Mouse (Mus musculus): ENCODE data around the gene Snx29. TPM values are rescaled to one million over a fixed set of nuclear protein-coding genes. Genes with fewer than 3 reads are reported as not detected.

Gene Snx29
- polyA plus RNA-seq, 1 experiment from 2014 or later, result 9.5 TPM

DNA sequence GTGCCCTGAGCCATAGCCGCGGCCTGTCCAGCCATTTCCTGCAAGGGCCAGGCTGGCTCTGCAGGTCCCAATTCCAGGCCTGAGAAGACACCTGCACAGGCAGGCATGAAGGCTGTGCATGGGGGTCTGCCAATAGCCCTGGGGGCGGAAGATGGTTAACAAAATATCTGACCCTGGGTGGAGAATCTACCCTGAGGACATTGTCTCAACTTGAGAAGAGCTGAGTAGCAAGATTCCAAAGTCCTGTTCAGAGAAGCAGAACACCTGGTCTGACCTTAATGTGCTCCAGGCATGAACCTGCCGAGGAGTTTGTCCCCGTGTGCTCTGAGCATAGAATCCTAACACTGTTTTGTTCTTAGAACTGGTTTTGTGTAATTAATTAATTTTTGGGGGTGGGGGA, 83.5 kb downstream of the Snx29 start:
- H3K4me1 ChIP-seq (ENCODE audit: control insufficient read depth, insufficient read depth, low read length), result no peaks in the 10 kb centered on the region
- WGBS, result 87% methylated on average over 5 of the region's 5 CpGs
- H3K36me3 ChIP-seq (ENCODE audit: control insufficient read depth, insufficient read depth, low read length), result no peaks in the 10 kb centered on the region
- no peaks in the 10 kb centered on the region for H3K27me3 ChIP-seq (ENCODE audit: control insufficient read depth, insufficient read depth, low read length)
- H3K27ac ChIP-seq (replicated peaks; ENCODE audit: low read depth, low read length), result no peak overlapping the region
- ATAC-seq (ENCODE audit: insufficient number of reproducible peaks, low FRiP score, low TSS enrichment, low read depth) (no peak), DNase-seq (ENCODE audit: low spot score) (no peak)
- H3K9ac ChIP-seq (ENCODE audit: low read length), result no peak overlapping the region
- no peak overlapping the region for H3K4me2 ChIP-seq (ENCODE audit: low read depth, severe bottlenecking)
- H3K4me3 ChIP-seq (ENCODE audit: low read depth, low read length), result no peak overlapping the region
- H3K9me3 ChIP-seq (ENCODE audit: control insufficient read depth, low read length), result no peaks in the 10 kb centered on the region

DNA sequence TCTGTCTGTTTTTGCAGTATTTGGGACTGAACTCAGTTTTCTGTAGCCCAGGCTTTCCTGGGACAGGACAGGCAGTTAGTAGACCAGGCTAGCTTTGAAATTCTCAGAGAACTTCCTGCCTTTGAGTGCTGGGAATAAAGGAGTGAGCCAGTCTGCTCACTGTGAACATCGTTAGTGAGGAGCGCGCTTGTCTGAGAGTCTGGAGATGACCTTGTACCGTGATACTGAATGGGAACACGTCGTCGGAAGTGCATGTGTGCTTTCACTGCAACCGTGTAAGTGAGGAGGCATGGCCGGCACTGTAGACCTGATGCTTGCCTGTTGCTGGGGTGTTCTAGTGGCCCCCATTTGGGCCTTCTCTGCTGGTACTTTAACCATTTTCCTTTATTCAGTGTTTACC, 83.9 kb downstream of the Snx29 start:
- H3K27ac ChIP-seq (replicated peaks; ENCODE audit: low read depth, low read length), result no peak overlapping the region
- H3K9ac ChIP-seq (ENCODE audit: low read length), result no peak overlapping the region
- no peaks in the 10 kb centered on the region for H3K4me1 ChIP-seq (ENCODE audit: control insufficient read depth, insufficient read depth, low read length)
- H3K4me2 ChIP-seq (ENCODE audit: low read depth, severe bottlenecking), result no peak overlapping the region
- WGBS, result 83% methylated on average over 9 of the region's 9 CpGs
- no peaks in the 10 kb centered on the region for H3K27me3 ChIP-seq (ENCODE audit: control insufficient read depth, insufficient read depth, low read length)
- DNase-seq (ENCODE audit: low spot score) (no peak), ATAC-seq (ENCODE audit: insufficient number of reproducible peaks, low FRiP score, low TSS enrichment, low read depth) (no peak)
- no peaks in the 10 kb centered on the region for H3K9me3 ChIP-seq (ENCODE audit: control insufficient read depth, low read length)
- no peak overlapping the region for H3K4me3 ChIP-seq (ENCODE audit: low read depth, low read length)
- H3K36me3 ChIP-seq (ENCODE audit: control insufficient read depth, insufficient read depth, low read length), result no peaks in the 10 kb centered on the region

DNA sequence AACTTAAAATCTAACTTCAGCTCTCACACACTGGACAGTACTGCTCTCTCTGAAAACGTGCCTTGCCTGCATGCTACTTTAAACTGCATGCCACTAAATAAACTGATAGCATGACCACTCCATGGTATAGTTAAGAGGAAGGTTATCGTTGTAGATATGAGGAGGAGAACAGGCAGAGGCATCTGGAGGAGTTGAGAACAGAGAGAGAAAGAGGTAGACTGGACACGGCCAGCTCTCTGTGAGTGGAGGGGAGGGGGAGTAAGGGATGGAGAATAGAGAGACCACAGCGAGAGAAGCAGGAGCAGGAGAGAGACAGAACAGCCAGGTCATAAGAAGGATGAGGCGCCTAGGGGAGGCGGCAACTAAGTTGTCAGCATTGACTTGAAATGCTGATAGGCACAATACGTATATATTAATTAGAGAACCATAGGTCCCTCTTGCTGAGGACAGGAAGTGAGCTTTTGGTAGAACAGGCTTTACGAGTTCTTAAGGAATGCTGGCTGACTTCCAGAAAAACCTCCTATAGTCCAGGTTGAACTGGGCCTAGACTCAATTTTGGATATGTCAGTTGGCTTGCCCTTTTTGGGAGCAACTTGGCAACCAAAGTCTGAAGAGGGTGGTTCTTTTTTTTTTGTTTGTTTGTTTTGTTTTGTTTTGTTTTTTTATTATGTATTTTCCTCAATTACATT, 85.4 kb downstream of the Snx29 start:
- no peak for DNase-seq (ENCODE audit: low spot score)
- no peak for ATAC-seq (ENCODE audit: insufficient number of reproducible peaks, low FRiP score, low TSS enrichment, low read depth)
- WGBS, result 70% methylated on average over 8 of the region's 8 CpGs

DNA sequence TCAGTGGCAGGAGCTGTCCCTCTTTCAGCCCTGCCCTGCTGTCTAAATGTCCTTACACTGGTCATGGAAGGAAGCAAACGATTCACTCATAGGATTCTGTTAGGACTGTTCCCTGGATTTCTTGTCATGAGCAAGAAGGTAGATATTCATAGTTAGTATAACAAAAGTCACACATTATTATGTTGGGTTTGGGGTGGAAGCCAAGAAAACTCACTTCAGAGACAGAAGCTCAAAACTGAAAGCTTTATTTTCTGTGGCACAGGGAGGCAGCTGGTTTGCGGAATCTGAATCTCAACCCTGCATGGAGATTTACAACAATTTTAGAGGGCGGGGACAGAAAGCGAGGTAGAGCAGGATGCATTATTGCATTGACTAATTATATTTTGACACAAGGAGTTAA, 86.0 kb downstream of the Snx29 start:
- no peak for DNase-seq (ENCODE audit: low spot score)

More for the DNA sequence above, 85.4 kb downstream of the Snx29 start:
- no peak overlapping the region for H3K9ac ChIP-seq (ENCODE audit: low read length)
- no peaks in the 10 kb centered on the region for H3K27me3 ChIP-seq (ENCODE audit: control insufficient read depth, insufficient read depth, low read length)
- H3K27ac ChIP-seq (replicated peaks; ENCODE audit: low read depth, low read length), result no peak overlapping the region
- H3K9me3 ChIP-seq (ENCODE audit: control insufficient read depth, low read length), result no peaks in the 10 kb centered on the region
- no peaks in the 10 kb centered on the region for H3K4me1 ChIP-seq (ENCODE audit: control insufficient read depth, insufficient read depth, low read length)
- H3K36me3 ChIP-seq (ENCODE audit: control insufficient read depth, insufficient read depth, low read length), result no peaks in the 10 kb centered on the region
- H3K4me3 ChIP-seq (ENCODE audit: low read depth, low read length), result no peak overlapping the region
- H3K4me2 ChIP-seq (ENCODE audit: low read depth, severe bottlenecking), result no peak overlapping the region

DNA sequence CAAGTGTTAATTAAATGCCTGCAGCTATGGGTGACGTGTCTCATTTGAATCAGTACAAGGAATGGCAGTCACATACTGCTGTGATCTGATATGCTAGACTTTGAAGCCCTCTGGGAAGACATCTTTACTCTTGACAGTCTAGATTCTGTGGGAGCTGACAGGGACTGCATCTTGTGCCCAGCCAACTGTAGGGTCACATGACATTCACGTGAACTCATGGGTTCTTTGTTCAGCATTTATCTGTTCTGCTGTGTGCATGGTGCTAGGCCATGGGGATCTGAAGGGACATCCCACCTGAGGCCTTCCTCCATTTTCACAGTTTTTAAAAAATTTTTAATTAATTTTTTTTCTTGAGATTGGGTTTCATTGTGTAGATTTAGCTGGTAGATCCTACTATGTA, 91.9 kb downstream of the Snx29 start:
- 72% methylated on average over 2 of the region's 2 CpGs for WGBS

More for the DNA sequence above, 86.0 kb downstream of the Snx29 start:
- no peaks in the 10 kb centered on the region for H3K9me3 ChIP-seq (ENCODE audit: control insufficient read depth, low read length)
- no peak overlapping the region for H3K27ac ChIP-seq (replicated peaks; ENCODE audit: low read depth, low read length)
- 91% methylated on average over 4 of the region's 4 CpGs for WGBS
- H3K9ac ChIP-seq (ENCODE audit: low read length), result no peak overlapping the region
- H3K4me2 ChIP-seq (ENCODE audit: low read depth, severe bottlenecking), result no peak overlapping the region
- H3K27me3 ChIP-seq (ENCODE audit: control insufficient read depth, insufficient read depth, low read length), result no peaks in the 10 kb centered on the region
- H3K36me3 ChIP-seq (ENCODE audit: control insufficient read depth, insufficient read depth, low read length), result no peaks in the 10 kb centered on the region
- no peak for ATAC-seq (ENCODE audit: insufficient number of reproducible peaks, low FRiP score, low TSS enrichment, low read depth)
- no peak overlapping the region for H3K4me3 ChIP-seq (ENCODE audit: low read depth, low read length)
- H3K4me1 ChIP-seq (ENCODE audit: control insufficient read depth, insufficient read depth, low read length), result no peaks in the 10 kb centered on the region

DNA sequence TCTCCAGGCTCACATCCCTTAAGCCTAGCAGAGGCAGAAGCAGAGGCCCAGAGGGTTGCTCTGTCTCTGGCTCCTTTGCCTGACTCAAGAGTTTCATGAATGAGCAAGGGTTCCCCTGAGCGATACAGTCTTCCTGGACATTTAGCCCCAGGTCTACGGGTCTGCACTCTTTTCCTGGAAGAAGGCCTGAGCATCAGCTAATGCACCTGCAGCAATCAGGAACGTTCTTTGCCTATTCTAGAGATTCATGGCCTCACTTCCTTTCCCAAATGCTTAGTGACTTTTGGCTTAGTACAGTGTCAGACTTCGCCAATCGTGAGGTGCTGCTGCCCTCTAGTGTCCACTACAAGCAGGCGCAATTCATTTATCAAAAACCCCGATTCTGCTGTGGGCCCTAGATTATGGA, 95.5 kb downstream of the Snx29 start:
- Histone ChIP-seq H3K4me2 (ENCODE audit: low read depth, severe bottlenecking) (no peak overlapping the region), H3K36me3 (ENCODE audit: control insufficient read depth, insufficient read depth, low read length) (no peaks in the 10 kb centered on the region), H3K27ac (replicated peaks; ENCODE audit: low read depth, low read length) (no peak overlapping the region), H3K9me3 (ENCODE audit: control insufficient read depth, low read length) (no peaks in the 10 kb centered on the region), H3K9ac (ENCODE audit: low read length) (no peak overlapping the region), H3K4me1 (ENCODE audit: control insufficient read depth, insufficient read depth, low read length) (no peaks in the 10 kb centered on the region), H3K27me3 (ENCODE audit: control insufficient read depth, insufficient read depth, low read length) (no peaks in the 10 kb centered on the region), H3K4me3 (ENCODE audit: low read depth, low read length) (no peak overlapping the region)
- 24% methylated on average over 7 of the region's 7 CpGs for WGBS
- ATAC-seq (ENCODE audit: insufficient number of reproducible peaks, low FRiP score, low TSS enrichment, low read depth) (0 out of 2 replicates have a peak, but pooled peaks have one; percentile 17), DNase-seq (ENCODE audit: low spot score) (peak; percentile 67)

More for the DNA sequence above, 91.9 kb downstream of the Snx29 start:
- H3K36me3 ChIP-seq (ENCODE audit: control insufficient read depth, insufficient read depth, low read length), result no peaks in the 10 kb centered on the region
- no peak overlapping the region for H3K4me3 ChIP-seq (ENCODE audit: low read depth, low read length)
- DNase-seq (ENCODE audit: low spot score) (no peak), ATAC-seq (ENCODE audit: insufficient number of reproducible peaks, low FRiP score, low TSS enrichment, low read depth) (no peak)
- no peaks in the 10 kb centered on the region for H3K4me1 ChIP-seq (ENCODE audit: control insufficient read depth, insufficient read depth, low read length)
- no peak overlapping the region for H3K4me2 ChIP-seq (ENCODE audit: low read depth, severe bottlenecking)
- H3K27ac ChIP-seq (replicated peaks; ENCODE audit: low read depth, low read length), result no peak overlapping the region
- no peak overlapping the region for H3K9ac ChIP-seq (ENCODE audit: low read length)
- no peaks in the 10 kb centered on the region for H3K27me3 ChIP-seq (ENCODE audit: control insufficient read depth, insufficient read depth, low read length)
- H3K9me3 ChIP-seq (ENCODE audit: control insufficient read depth, low read length), result no peaks in the 10 kb centered on the region

DNA sequence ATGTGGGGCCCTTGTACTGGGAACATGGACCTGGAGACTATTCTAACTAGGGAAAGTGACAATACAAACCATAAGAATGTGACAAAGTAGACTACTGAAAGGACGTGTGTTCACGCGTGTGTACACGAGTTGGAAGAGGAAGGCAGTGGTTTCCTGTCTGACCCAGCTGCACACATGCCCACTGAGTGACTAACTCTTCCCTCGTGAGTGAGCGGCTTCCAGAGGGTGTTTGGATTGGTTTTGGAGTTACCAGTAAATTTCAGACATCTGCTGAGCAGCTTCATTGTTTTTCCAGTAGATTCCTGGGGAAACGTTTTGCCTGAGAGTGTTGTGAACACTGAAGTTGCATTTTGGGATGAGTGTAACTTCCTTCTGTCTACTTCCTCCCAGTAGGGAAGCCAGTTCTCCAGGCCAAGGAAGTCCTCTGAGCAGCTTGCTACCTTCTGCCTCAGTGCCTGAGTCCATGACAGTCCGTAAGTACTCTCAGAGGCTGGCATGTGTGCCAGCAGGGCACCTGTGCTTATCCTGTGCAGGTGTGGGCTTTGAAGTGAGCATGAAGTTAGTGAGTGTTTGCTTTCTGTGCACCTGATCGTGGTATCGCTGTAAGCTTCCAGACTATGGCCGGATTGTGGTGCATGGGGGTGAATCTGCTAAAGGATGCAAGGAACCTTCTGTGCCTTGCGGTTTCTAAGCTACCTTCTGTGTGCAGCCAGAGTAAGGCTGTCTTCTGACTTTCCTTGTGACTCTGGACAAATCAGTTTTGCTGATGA, 97.8 kb downstream of the Snx29 start:
- no peak overlapping the region for H3K4me2 ChIP-seq (ENCODE audit: low read depth, severe bottlenecking)
- H3K27ac ChIP-seq (replicated peaks; ENCODE audit: low read depth, low read length), result no peak overlapping the region
- no peaks in the 10 kb centered on the region for H3K4me1 ChIP-seq (ENCODE audit: control insufficient read depth, insufficient read depth, low read length)
- no peak overlapping the region for H3K4me3 ChIP-seq (ENCODE audit: low read depth, low read length)
- DNase-seq (ENCODE audit: low spot score) (no peak), ATAC-seq (ENCODE audit: insufficient number of reproducible peaks, low FRiP score, low TSS enrichment, low read depth) (no peak)
- no peaks in the 10 kb centered on the region for H3K36me3 ChIP-seq (ENCODE audit: control insufficient read depth, insufficient read depth, low read length)
- 89% methylated on average over 12 of the region's 12 CpGs for WGBS
- no peaks in the 10 kb centered on the region for H3K9me3 ChIP-seq (ENCODE audit: control insufficient read depth, low read length)
- no peak overlapping the region for H3K9ac ChIP-seq (ENCODE audit: low read length)
- H3K27me3 ChIP-seq (ENCODE audit: control insufficient read depth, insufficient read depth, low read length), result no peaks in the 10 kb centered on the region

DNA sequence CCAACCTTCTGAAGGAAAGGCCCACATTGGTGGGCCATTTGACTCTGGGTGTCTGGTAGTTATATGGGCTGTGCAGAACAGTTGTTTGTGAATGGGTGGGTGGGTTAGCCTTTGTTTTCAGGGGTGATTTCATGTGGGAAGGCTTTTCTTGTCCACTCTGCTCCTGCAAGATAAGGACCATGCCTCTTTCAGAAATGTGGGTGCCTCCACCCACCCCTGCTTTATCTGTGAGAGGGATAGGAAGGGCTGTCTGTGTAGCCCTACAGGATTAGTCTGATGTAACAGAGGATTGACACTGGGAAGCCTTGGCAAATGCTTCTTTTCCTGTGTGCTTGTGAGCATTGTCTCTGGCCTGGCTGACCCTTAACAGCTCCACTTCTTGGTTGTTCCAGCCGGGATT, 99.5 kb downstream of the Snx29 start:
- WGBS, result 90% methylated on average over 1 of the region's 1 CpGs
- H3K9ac ChIP-seq (ENCODE audit: low read length), result no peak overlapping the region
- no peaks in the 10 kb centered on the region for H3K36me3 ChIP-seq (ENCODE audit: control insufficient read depth, insufficient read depth, low read length)
- no peak overlapping the region for H3K4me3 ChIP-seq (ENCODE audit: low read depth, low read length)
- DNase-seq (ENCODE audit: low spot score) (no peak), ATAC-seq (ENCODE audit: insufficient number of reproducible peaks, low FRiP score, low TSS enrichment, low read depth) (no peak)
- H3K27me3 ChIP-seq (ENCODE audit: control insufficient read depth, insufficient read depth, low read length), result no peaks in the 10 kb centered on the region
- H3K4me2 ChIP-seq (ENCODE audit: low read depth, severe bottlenecking), result no peak overlapping the region
- no peaks in the 10 kb centered on the region for H3K9me3 ChIP-seq (ENCODE audit: control insufficient read depth, low read length)
- no peaks in the 10 kb centered on the region for H3K4me1 ChIP-seq (ENCODE audit: control insufficient read depth, insufficient read depth, low read length)
- no peak overlapping the region for H3K27ac ChIP-seq (replicated peaks; ENCODE audit: low read depth, low read length)

Measured in limb, embryonic 11.5 days (tissue).